Mouse (Mus musculus) ovary, adult 2 months (tissue): ENCODE results near the gene Prm3. TPM values are rescaled to one million over a fixed set of nuclear protein-coding genes. Genes with fewer than 3 reads are reported as not detected.

Experiments used
- polyA plus RNA-seq: library from polyadenylated mRNA; depleted of rRNA; stranded (reverse); fragments of >200 nt; gene quantifications from 2 replicates; pipeline ENCODE4 v1.2.3, GENCODE M21; 2012; rRNA removed

Gene Prm3
- not detected in 2 replicates for polyA plus RNA-seq

GRCm38 (mm10) chr16:10790702-10791101 is at the start of gene Prm3:
Prm3 (minus strand) TSS chr16:10790914.

GRCm38 (mm10) chr16:10834911-10835587 is 44.3 kb upstream of the Prm3 start, which contains the start of gene Rmi2:
Rmi2 (plus strand) TSS chr16:10835059.

GRCm38 (mm10) chr16:10812865-10813371 is 22.2 kb upstream of the Prm3 start, which contains the start of gene Gm11172:
Gm11172 (plus strand) TSS chr16:10812915.

GRCm38 (mm10) chr16:10805789-10806527 is 15.2 kb upstream of the Prm3 start, which contains the start of gene Prm1:
Prm1 (minus strand) TSS chr16:10805839.

GRCm38 (mm10) chr16:10796034-10796433 is 5.3 kb upstream of the Prm3 start, which contains the start of gene Prm2:
Prm2 (minus strand) TSS chr16:10796134.

GRCm38 (mm10) chr16:10788271-10788670 is 2.4 kb downstream of the Prm3 start, which contains the start of gene Tnp2:
Tnp2 (minus strand) TSS chr16:10788660.

GRCm38 (mm10) chr16:10785371-10786231 is 5.1 kb downstream of the Prm3 start, which contains the start of gene Socs1:
Socs1 (minus strand) TSS chr16:10785536.

Other genes starting within 250 kb of the Prm3 start
- gene Dexi, start 247.9 kb downstream of the Prm3 start, polyA plus RNA-seq: 109 and 133 TPM in 2 replicates
- 13.4 and 14.2 TPM in 2 replicates for gene Clec16a, start 245.6 kb downstream of the Prm3 start, polyA plus RNA-seq
- 19.7 and 47.8 TPM in 2 replicates for gene Socs1, start 5.4 kb downstream of the Prm3 start, polyA plus RNA-seq
- gene Tnp2, start 2.3 kb downstream of the Prm3 start, polyA plus RNA-seq: not detected in 2 replicates
- 0.31 and 0.93 TPM in 2 replicates for gene Prm2, start 5.2 kb upstream of the Prm3 start, polyA plus RNA-seq
- gene Prm1, start 14.9 kb upstream of the Prm3 start, polyA plus RNA-seq: not detected in 2 replicates
- gene Gm11172, start 22.0 kb upstream of the Prm3 start, polyA plus RNA-seq: not detected in 2 replicates
- 7.8 and 8.7 TPM in 2 replicates for gene Rmi2, start 44.1 kb upstream of the Prm3 start, polyA plus RNA-seq